Comparison of ENCODE assay signal across 8 mouse cellular contexts in the genomic region with DNA sequence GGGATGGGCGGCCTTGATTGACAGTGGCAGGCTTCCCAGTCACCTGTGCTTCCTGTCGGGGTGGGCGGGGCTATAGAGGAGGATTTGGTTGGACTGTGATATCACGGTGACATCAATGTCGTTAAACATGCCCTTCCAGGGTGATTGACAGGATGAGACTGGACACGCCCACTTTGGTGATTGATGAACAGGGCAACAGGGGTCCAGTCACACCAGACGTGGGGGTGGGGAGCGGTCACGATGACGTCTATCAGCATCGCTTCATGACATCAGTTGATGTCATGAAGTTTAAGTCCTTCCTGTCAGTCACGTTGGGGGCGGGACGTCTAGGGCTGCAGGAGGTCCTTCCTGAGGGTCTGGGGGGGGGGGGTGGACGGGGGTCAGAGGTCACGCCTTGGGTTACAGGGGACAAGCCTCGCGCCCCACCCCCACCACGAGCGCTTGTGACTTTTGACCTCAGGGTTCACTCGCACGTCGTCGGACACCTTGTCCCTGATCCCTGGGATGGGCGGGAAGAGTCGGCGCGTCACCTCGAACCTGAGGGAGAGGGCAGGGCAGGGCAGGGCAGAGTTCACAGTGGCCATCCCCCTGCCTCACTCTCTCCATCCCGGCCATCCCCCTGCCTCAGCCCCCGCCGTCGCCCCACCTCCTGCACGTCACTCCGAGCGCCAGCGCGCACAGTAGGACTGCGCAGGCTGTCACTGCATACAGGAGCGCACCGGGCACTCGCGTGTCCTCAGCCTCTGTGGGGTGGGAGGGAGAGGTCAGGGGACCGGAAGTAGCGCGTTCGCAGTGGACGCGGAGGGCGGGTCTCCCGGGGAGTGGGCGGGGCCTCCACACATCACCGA. TPM values are rescaled to one million over a fixed set of nuclear protein-coding genes. Genes with fewer than 3 reads are reported as not detected.
DNase-seq lines count a peak whose midpoint lies in the region; ATAC-seq lines count a peak whose summit lies in the region.

No protein-coding gene starts in this region.

- no peaks in the 10 kb centered on the region for H3K4me1 ChIP-seq in forebrain, embryonic 14.5 days (ENCODE audit: control insufficient read depth, insufficient read depth, low read length)
- H3K4me1 ChIP-seq in midbrain, embryonic 11.5 days (ENCODE audit: control insufficient read depth, insufficient read depth, low read length): no peaks in the 10 kb centered on the region; the same call in 1 of the 2 replicates

- H3K27me3 ChIP-seq in forebrain, embryonic 14.5 days (replicated peaks; ENCODE audit: control insufficient read depth, insufficient read depth, low read length): no peaks in the 10 kb centered on the region
- H3K27me3 ChIP-seq in midbrain, embryonic 11.5 days (ENCODE audit: control insufficient read depth, insufficient read depth, low read length): no peaks in the 10 kb centered on the region

- 33% methylated on average over 43 of the region's 53 CpGs for whole genome bisulfite sequencing in forebrain, embryonic 14.5 days
- WGBS in midbrain, embryonic 11.5 days: 33% methylated on average over 46 of the region's 53 CpGs

- H3K4me3 ChIP-seq in forebrain, embryonic 14.5 days (ENCODE audit: low read depth, low read length): peak overlapping the region; percentile 54
- peak overlapping the region; percentile 56 for H3K4me3 ChIP-seq in midbrain, embryonic 11.5 days (ENCODE audit: low read depth, low read length)

- peak; percentile 18 for DNase-seq in cerebellum, adult 11 months
- DNase-seq in spleen, postnatal 36 days (ENCODE audit: low spot score in 2 of 2): peak; percentile 8 to 26
- DNase-seq in spleen, postnatal 14 days (ENCODE audit: low spot score in 2 of 2): no peak
- DNase-seq in forebrain, embryonic 14.5 days (ENCODE audit: low spot score): peak; percentile 11
- DNase-seq in kidney, postnatal 14 days: peak; percentile 10
- peak; percentile 86 for DNase-seq in midbrain, embryonic 11.5 days (ENCODE audit: low spot score, missing footprints)
- peak; percentile 39 for DNase-seq in thymus, postnatal 4 days

- no peaks in the 10 kb centered on the region; the same call in 1 of the 2 replicates for H3K9me3 ChIP-seq in forebrain, embryonic 14.5 days (replicated peaks; ENCODE audit: control insufficient read depth, low read length)
- H3K9me3 ChIP-seq in midbrain, embryonic 11.5 days (ENCODE audit: control insufficient read depth, low read length): no peaks in the 10 kb centered on the region; the same call in 1 of the 2 replicates

- H3K27ac ChIP-seq in forebrain, embryonic 14.5 days (ENCODE audit: low read depth, low read length): no peak overlapping the region
- no peak overlapping the region for H3K27ac ChIP-seq in midbrain, embryonic 11.5 days (ENCODE audit: low read depth, low read length)

- H3K9ac ChIP-seq in forebrain, embryonic 14.5 days (ENCODE audit: low read length): no peak overlapping the region
- H3K9ac ChIP-seq in midbrain, embryonic 11.5 days (ENCODE audit: low read length): peak overlapping the region; percentile 24; the same call in 1 of the 2 replicates

- H3K36me3 ChIP-seq in forebrain, embryonic 14.5 days (ENCODE audit: control insufficient read depth, insufficient read depth, low read length): no peaks in the 10 kb centered on the region
- no peaks in the 10 kb centered on the region for H3K36me3 ChIP-seq in midbrain, embryonic 11.5 days (ENCODE audit: control insufficient read depth, insufficient read depth, low read length)

- peak overlapping the region; percentile 52 for H3K4me2 ChIP-seq in forebrain, embryonic 14.5 days (ENCODE audit: low read length)
- H3K4me2 ChIP-seq in midbrain, embryonic 11.5 days: peak overlapping the region; percentile 50

- ATAC-seq in cerebellum, adult (ENCODE audit: insufficient number of reproducible peaks, low FRiP score, low TSS enrichment): no peak
- ATAC-seq in forebrain, embryonic 14.5 days: peak; percentile 21
- peak; percentile 45 for ATAC-seq in midbrain, embryonic 11.5 days (ENCODE audit: low FRiP score)

RNA-seq across cellular contexts. Expression of gene Csf2ra, which starts 3.3 kb away (rescaled TPM):
- polyA plus RNA-seq in forebrain, embryonic 14.5 days (2014; fragmentation: Nextera tagmentation; extraction: Ambion mirVana): 10.2 and 15.7 TPM in 2 replicates
- polyA plus RNA-seq in midbrain, embryonic 11.5 days (2014; fragmentation: Nextera tagmentation; extraction: Ambion mirVana): 10.9 and 11.8 TPM in 2 replicates

RNA-seq across cellular contexts. Expression of gene Gm6020, which starts 41.2 kb away (rescaled TPM):
- not detected in 2 replicates for polyA plus RNA-seq in forebrain, embryonic 14.5 days (2014; fragmentation: Nextera tagmentation; extraction: Ambion mirVana)
- polyA plus RNA-seq in midbrain, embryonic 11.5 days (2014; fragmentation: Nextera tagmentation; extraction: Ambion mirVana): not detected in 2 replicates

RNA-seq across cellular contexts. Expression of gene Gm7102, which starts 48.8 kb away (rescaled TPM):
- not detected in 2 replicates for polyA plus RNA-seq in forebrain, embryonic 14.5 days (2014; fragmentation: Nextera tagmentation; extraction: Ambion mirVana)
- polyA plus RNA-seq in midbrain, embryonic 11.5 days (2014; fragmentation: Nextera tagmentation; extraction: Ambion mirVana): 0.11 TPM in 1 of 2 replicates, not detected in the other

Comparison
In these comparisons a context has a peak if more than half of its experiments do, and no peak if none do; other contexts are left out.
1. DNase-seq: peak in cerebellum, adult 11 months (single experiment), spleen, postnatal 36 days (2 of 2), forebrain, embryonic 14.5 days (single experiment), kidney, postnatal 14 days (single experiment), midbrain, embryonic 11.5 days (single experiment) and thymus, postnatal 4 days (single experiment); none in spleen, postnatal 14 days (0 of 2).